Mouse (Mus musculus): ENCODE data around the gene Nosip.

- no peak for TF ChIP-seq CTCF (IDR thresholded peaks at IDR 0.05; ENCODE audit: control insufficient read depth, insufficient read depth, insufficient replicate concordance, low read depth, low read length)
- no peak for TF ChIP-seq POLR2A (IDR thresholded peaks at IDR 0.05; ENCODE audit: control insufficient read depth, low read depth, low read length)
Observed at GRCm38 (mm10) chr7:45051601-45051974, 10.6 kb upstream of the Nosip start.
